Mouse (Mus musculus) Patski (cell line): ENCODE results near the gene Cat. TPM values are rescaled to one million over a fixed set of nuclear protein-coding genes. Genes with fewer than 3 reads are reported as not detected.
A peak's percentile ranks its signal among the peaks of the same experiment; 100 is the strongest.

ENCODE experiments used
- ATAC-seq: fragments of 100-300 bp; one replicate; pipeline ENCODE4 v1.8.0; 2021
- CTCF ChIA-PET: fragments of 350-600 bp; sonication (Branson Sonifier 250); formaldehyde crosslinking; loops from one replicate; lab custom pipeline; 2022; ENCODE audit warnings: inconsistent platforms; lab: Charles Lee
- POLR2A ChIA-PET: fragments of 350-600 bp; sonication (Branson Sonifier 250); formaldehyde crosslinking; loops from one replicate; lab custom pipeline; 2022; ENCODE audit warnings: antibody characterized with exemption, inconsistent platforms; lab: Charles Lee
- DNase-seq: peaks from one replicate; pipeline ENCODE4 v3.0.0-alpha.2; 2011; ENCODE audit warnings: low read depth, low spot score
- H3K27me3 ChIP-seq: fragments of 371-371 bp; one replicate; pipeline ENCODE4 v1.5.1; 2021
- CTCF ChIP-seq: fragments of 100-300 bp; IDR thresholded peaks from one replicate; pipeline ENCODE4 v1.5.1; 2021
- in situ Hi-C: fragments of 300-500 bp; cut with MboI; formaldehyde crosslinking; loops from 3 replicates; pipeline ENCODE4 v1.11.1; 2018; ENCODE audit warnings: low pct_unique_long_range_greater_than_20kb, mixed read lengths
- polyA plus RNA-seq: library from polyadenylated mRNA; unstranded; gene quantifications from one replicate; pipeline ENCODE4 v1.2.3, GENCODE M21; 2021

The Cat gene
- polyA plus RNA-seq, 1 experiment from 2014 or later, result 64.3 TPM

- ATAC-seq (no peak), DNase-seq (no peak)
- H3K27me3 ChIP-seq, result no peaks in the 10 kb centered on the region
- in situ Hi-C loops, result no loop called here
- TF ChIP-seq CTCF, result no peak
- ChIA-PET POLR2A (no interaction called here), CTCF (interaction anchor here (1.1 to 3.8 kb wide), 4 partner anchors 21 to 85 kb away, joined by 3 to 30 read pairs (median 3); no protein-coding TSS in a partner anchor)
These were observed 23.8 kb downstream of the Cat start for GRCm38 (mm10) chr2:103461210-103461609.

DNA sequence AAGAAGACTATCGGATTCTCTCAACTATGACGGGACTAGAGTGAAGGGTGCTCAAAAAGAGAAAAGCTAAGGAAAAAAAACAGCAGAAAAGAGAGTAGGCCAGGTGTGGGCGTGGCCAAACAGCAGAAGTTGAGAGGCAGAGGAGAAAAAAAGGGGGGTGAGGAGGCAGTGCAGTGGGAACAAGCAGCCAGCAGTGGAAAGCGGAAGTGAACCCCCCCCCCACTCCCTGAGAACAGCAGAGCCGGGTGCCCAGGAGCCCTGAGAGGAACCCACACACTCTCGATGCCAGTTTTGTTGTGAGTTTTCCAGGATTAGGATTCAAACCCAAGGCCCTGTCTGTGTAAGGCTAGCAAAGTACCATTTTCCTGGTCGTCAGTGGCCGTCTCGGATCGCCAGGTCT, 25.9 kb downstream of the Cat start:
- in situ Hi-C loops, result loop anchor here (5.0 kb wide), 1 partner anchor 88 kb away; no protein-coding TSS in a partner anchor
- no peaks in the 10 kb centered on the region for H3K27me3 ChIP-seq
- ATAC-seq, result no peak
- POLR2A ChIA-PET, result no interaction called here
- no peak for TF ChIP-seq CTCF
- DNase-seq, result no peak
- CTCF ChIA-PET, result interaction anchor here (4.8 kb wide), 1 partner anchor 88 kb away, joined by 99 read pairs; no protein-coding TSS in a partner anchor

GRCm38 (mm10) chr2:103457628-103458027, 27.3 kb downstream of the Cat start:
- DNase-seq, result no peak
- POLR2A ChIA-PET, result interaction anchor here (0.7 kb wide), 1 partner anchor 28 kb away, joined by 4 read pairs; no protein-coding TSS in a partner anchor
- CTCF ChIA-PET, result interaction anchor here (0.9 to 4.8 kb wide), 8 partner anchors 9 to 93 kb away, joined by 3 to 99 read pairs (median 4); partner anchors contain the start of gene Cat

DNA sequence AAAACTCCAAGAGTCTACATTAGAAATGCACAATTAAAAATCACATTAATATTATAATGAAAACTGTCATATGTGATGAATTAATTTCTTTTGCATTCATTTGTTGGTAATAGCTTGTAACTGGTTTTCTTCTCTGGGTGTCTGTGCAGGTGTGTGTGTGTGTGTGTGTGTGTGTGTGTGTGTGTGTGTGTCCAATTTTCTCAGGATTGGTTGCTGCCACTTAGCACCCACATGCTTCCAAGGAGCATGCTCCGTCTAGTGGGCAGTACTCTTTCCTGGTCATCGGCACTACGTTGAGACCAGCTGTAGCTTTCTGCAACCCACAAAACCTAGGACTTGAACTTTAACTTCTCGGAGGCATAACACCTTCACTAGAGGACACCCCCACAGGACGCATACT, 27.9 kb downstream of the Cat start:
- in situ Hi-C loops, result loop anchor here (5.0 kb wide), 1 partner anchor 90 kb away; no protein-coding TSS in a partner anchor
- POLR2A ChIA-PET, result no interaction called here

More at GRCm38 (mm10) chr2:103457628-103458027, 27.3 kb downstream of the Cat start:
- in situ Hi-C loops, result loop anchor here (5.0 kb wide), 1 partner anchor 90 kb away; no protein-coding TSS in a partner anchor
- H3K27me3 ChIP-seq, result no peaks in the 10 kb centered on the region
- no peak for ATAC-seq
- no peak for TF ChIP-seq CTCF

DNA sequence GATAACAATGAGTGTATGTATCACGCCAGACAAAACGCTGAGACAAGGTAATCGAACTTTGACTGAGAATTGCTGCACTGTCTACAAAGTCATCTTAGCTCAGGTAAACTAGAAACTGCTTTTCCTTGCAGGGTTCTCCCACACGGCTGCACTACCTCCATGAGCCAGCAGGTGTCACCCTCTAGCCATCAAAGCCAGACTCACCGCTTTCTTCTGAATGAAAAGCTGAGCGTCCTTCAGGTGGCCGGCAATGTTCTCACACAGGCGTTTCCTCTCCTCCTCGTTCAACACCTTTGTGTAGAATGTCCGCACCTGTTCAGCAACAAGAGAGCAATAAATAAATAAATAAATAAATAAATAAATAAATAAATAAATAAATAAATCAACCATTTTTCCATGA, 28.3 kb downstream of the Cat start:
- ATAC-seq (no peak), DNase-seq (peak; percentile 15)
- CTCF ChIA-PET, result interaction anchor here (0.6 to 4.8 kb wide), 25 partner anchors 9 to 372 kb away, joined by 3 to 99 read pairs (median 4); partner anchors contain the start of gene Cat
- TF ChIP-seq CTCF, result peak; percentile 96
- in situ Hi-C loops, result loop anchor here (5.0 kb wide), 1 partner anchor 91 kb away; no protein-coding TSS in a partner anchor
- H3K27me3 ChIP-seq, result no peaks in the 10 kb centered on the region
- POLR2A ChIA-PET, result no interaction called here

More for the DNA sequence above, 27.9 kb downstream of the Cat start:
- ATAC-seq, result no peak
- DNase-seq, result no peak
- H3K27me3 ChIP-seq, result no peaks in the 10 kb centered on the region
- TF ChIP-seq CTCF, result no peak
- CTCF ChIA-PET, result interaction anchor here (0.9 to 4.8 kb wide), 22 partner anchors 9 to 270 kb away, joined by 3 to 99 read pairs (median 4); partner anchors contain the start of gene Cat

DNA sequence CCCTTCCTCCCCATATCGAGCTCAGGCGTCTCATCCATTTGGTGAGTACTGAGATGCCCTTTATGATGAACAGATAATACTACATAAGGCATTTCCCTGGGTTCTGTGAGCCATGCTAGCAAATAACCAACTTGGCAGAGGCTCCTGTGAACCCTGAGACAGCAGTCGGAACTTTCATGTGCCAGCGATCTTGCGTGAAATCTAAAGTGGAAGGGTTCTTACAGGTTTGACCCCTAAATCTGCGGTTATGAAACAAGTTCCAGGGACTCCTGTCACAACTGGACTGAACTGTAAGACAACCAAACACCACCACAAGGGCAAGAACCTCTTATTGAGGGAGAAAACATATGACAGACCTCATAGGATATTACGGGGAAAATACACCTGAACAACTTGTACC, 29.2 kb downstream of the Cat start:
- ATAC-seq (no peak), DNase-seq (no peak)
- CTCF ChIA-PET, result interaction anchor here (0.9 to 4.8 kb wide), 14 partner anchors 10 to 371 kb away, joined by 3 to 99 read pairs (median 5); partner anchors contain the start of gene Cat
- in situ Hi-C loops, result loop anchor here (5.0 kb wide), 1 partner anchor 92 kb away; no protein-coding TSS in a partner anchor
- TF ChIP-seq CTCF, result no peak
- POLR2A ChIA-PET, result no interaction called here
- no peaks in the 10 kb centered on the region for H3K27me3 ChIP-seq

DNA sequence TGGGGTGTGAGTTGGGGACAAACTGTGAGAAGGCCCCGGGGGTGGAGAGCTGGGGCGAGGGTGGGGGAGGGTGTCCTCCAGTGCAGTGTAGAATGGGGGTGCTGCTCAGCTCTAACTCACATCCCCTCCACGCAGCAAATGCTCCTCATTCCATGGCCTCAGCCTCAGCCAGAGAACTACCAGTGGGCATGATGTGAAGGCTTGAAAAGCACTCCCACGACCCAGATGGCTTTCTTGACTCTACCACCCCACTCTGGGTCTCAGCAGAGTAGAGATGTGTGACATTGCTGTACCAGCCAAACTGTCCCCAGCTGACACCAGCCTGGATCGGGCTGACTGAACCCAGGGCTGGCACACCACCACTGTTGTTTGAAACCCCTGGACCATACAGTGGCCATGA, 32.4 kb downstream of the Cat start:
- CTCF ChIA-PET, result interaction anchor here (1.2 to 1.6 kb wide), 3 partner anchors 12 to 95 kb away, joined by 4 to 7 read pairs (median 5); no protein-coding TSS in a partner anchor
- in situ Hi-C loops, result no loop called here
- POLR2A ChIA-PET, result no interaction called here
- no peak for TF ChIP-seq CTCF
- H3K27me3 ChIP-seq, result no peaks in the 10 kb centered on the region
- ATAC-seq (no peak), DNase-seq (no peak)

- no peak for TF ChIP-seq CTCF
- H3K27me3 ChIP-seq, result no peaks in the 10 kb centered on the region
- POLR2A ChIA-PET, result no interaction called here
- CTCF ChIA-PET, result no interaction called here
- DNase-seq (no peak), ATAC-seq (no peak)
- in situ Hi-C loops, result no loop called here
These were observed 34.7 kb downstream of the Cat start for GRCm38 (mm10) chr2:103450267-103450666.

DNA sequence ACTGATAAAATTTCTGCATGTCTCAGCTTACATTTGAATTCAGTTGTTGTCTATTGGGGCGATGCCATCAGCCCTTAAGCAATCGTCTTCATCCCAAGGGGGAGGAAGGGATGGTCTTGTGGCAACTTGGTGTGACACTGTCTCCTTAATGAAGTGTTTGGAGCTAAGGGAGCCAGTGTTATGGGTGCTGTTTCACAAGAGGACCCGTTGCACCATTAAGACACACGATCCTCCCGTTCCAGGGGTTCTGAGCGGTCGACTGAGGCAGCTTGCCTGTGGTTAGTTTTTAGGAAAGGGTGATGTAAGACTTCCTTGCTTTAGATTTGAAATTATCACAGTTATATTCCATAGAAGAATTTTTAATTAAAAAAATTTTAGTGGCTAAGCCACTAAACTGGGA, 35.1 kb downstream of the Cat start:
- no peak for ATAC-seq
- TF ChIP-seq CTCF, result no peak
- DNase-seq, result no peak

DNA sequence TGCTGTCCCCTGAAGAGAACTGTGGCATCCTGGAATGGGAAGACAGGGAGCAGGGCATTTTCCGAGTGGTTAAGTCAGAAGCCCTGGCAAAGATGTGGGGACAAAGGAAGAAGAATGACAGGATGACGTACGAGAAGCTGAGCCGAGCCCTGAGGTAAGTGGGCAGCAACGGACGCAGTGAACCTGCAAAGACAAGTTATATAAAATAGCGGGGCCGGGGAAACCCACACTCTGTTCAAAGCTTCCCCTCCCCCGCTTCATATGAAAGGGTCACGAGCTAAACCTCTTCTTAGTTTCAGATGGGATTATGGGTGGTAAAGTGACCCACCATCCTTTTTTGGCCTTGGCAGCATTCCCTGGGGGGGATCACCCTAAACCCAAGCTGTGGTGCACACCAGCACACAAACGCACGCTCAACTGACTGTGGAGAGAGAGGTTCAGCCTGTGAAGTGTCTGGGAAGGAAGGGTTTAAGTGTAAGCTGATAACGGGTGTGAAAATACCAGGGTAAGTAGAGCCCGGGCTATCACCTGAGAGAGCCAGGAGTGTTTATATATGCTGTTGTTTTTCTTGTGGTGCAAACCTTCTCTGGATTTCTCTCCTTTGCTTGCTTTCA, 35.9 kb downstream of the Cat start:
- DNase-seq (no peak), ATAC-seq (no peak)
- ChIA-PET CTCF (interaction anchor here (1.0 to 1.3 kb wide), 3 partner anchors 9 to 310 kb away, joined by 3 to 6 read pairs (median 3); no protein-coding TSS in a partner anchor), POLR2A (no interaction called here)
- no peaks in the 10 kb centered on the region for H3K27me3 ChIP-seq
- TF ChIP-seq CTCF, result no peak
- in situ Hi-C loops, result no loop called here

More for the DNA sequence above, 35.1 kb downstream of the Cat start:
- H3K27me3 ChIP-seq, result no peaks in the 10 kb centered on the region
- CTCF ChIA-PET, result interaction anchor here (1.0 to 1.3 kb wide), 3 partner anchors 10 to 311 kb away, joined by 3 to 6 read pairs (median 3); no protein-coding TSS in a partner anchor
- in situ Hi-C loops, result no loop called here
- POLR2A ChIA-PET, result no interaction called here
